Mouse (Mus musculus): ENCODE results near the gene Limch1. TPM values are rescaled to one million over a fixed set of nuclear protein-coding genes. Genes with fewer than 3 reads are reported as not detected.

Limch1 gene
- polyA plus RNA-seq, 1 experiment, result 5.0 TPM

- no peak for TF ChIP-seq POLR2A (IDR thresholded peaks at IDR 0.05; ENCODE audit: control insufficient read depth, extremely low read depth, insufficient read depth, low read length, poor library complexity)
- no peak for TF ChIP-seq CTCF (IDR thresholded peaks at IDR 0.05; ENCODE audit: borderline replicate concordance, control insufficient read depth, extremely low read depth, insufficient read depth, low read length, poor library complexity)
- DNase-seq, result no peak
- H3K27me3 ChIP-seq (ENCODE audit: control insufficient read depth, insufficient read depth, low read length), result no peaks in the 10 kb centered on the region
- WGBS, result 98% methylated on average over 3 of the region's 3 CpGs
- H3K4me1 ChIP-seq (replicated peaks; ENCODE audit: control insufficient read depth, insufficient read depth, low read length), result no peaks in the 10 kb centered on the region
- H3K36me3 ChIP-seq (ENCODE audit: control insufficient read depth, insufficient read depth, low read length), result no peaks in the 10 kb centered on the region
- no peak overlapping the region for H3K27ac ChIP-seq (ENCODE audit: control insufficient read depth, insufficient read depth, low read length)
- H3K4me3 ChIP-seq (ENCODE audit: control insufficient read depth, insufficient read depth, low read length), result no peak overlapping the region
Measured at GRCm38 (mm10) chr5:66739376-66739775, 6.3 kb upstream of the Limch1 start.

- no peaks in the 10 kb centered on the region for H3K36me3 ChIP-seq (ENCODE audit: control insufficient read depth, insufficient read depth, low read length)
- TF ChIP-seq CTCF (IDR thresholded peaks at IDR 0.05; ENCODE audit: borderline replicate concordance, control insufficient read depth, extremely low read depth, insufficient read depth, low read length, poor library complexity) (no peak), POLR2A (IDR thresholded peaks at IDR 0.05; ENCODE audit: control insufficient read depth, extremely low read depth, insufficient read depth, low read length, poor library complexity) (no peak)
- no peak overlapping the region for H3K27ac ChIP-seq (ENCODE audit: control insufficient read depth, insufficient read depth, low read length)
- H3K4me1 ChIP-seq (replicated peaks; ENCODE audit: control insufficient read depth, insufficient read depth, low read length), result no peaks in the 10 kb centered on the region
- peak overlapping the region; percentile 11; the same call in 1 of the 2 replicates for H3K4me3 ChIP-seq (ENCODE audit: control insufficient read depth, insufficient read depth, low read length)
- WGBS, result 4% methylated on average over 42 of the region's 42 CpGs
- no peaks in the 10 kb centered on the region; the same call in 1 of the 2 replicates for H3K27me3 ChIP-seq (ENCODE audit: control insufficient read depth, insufficient read depth, low read length)
- no peak for DNase-seq
Measured at GRCm38 (mm10) chr5:66745996-66746681, 512 bp downstream of the Limch1 start.

- Histone ChIP-seq H3K27ac (ENCODE audit: control insufficient read depth, insufficient read depth, low read length) (no peak overlapping the region), H3K4me1 (replicated peaks; ENCODE audit: control insufficient read depth, insufficient read depth, low read length) (no peaks in the 10 kb centered on the region), H3K4me3 (ENCODE audit: control insufficient read depth, insufficient read depth, low read length) (no peak overlapping the region), H3K27me3 (ENCODE audit: control insufficient read depth, insufficient read depth, low read length) (no peaks in the 10 kb centered on the region; the same call in 1 of the 2 replicates), H3K36me3 (ENCODE audit: control insufficient read depth, insufficient read depth, low read length) (no peaks in the 10 kb centered on the region)
- WGBS, result 29% methylated on average over 11 of the region's 11 CpGs
- DNase-seq, result no peak
- TF ChIP-seq CTCF (IDR thresholded peaks at IDR 0.05; ENCODE audit: borderline replicate concordance, control insufficient read depth, extremely low read depth, insufficient read depth, low read length, poor library complexity) (no peak), POLR2A (IDR thresholded peaks at IDR 0.05; ENCODE audit: control insufficient read depth, extremely low read depth, insufficient read depth, low read length, poor library complexity) (no peak)
Measured at GRCm38 (mm10) chr5:66746761-66747160, 1.1 kb downstream of the Limch1 start.

GRCm38 (mm10) chr5:66747761-66748430 lies 2.3 kb downstream of the Limch1 start:
- TF ChIP-seq POLR2A (IDR thresholded peaks at IDR 0.05; ENCODE audit: control insufficient read depth, extremely low read depth, insufficient read depth, low read length, poor library complexity), result no peak
- no peak for TF ChIP-seq CTCF (IDR thresholded peaks at IDR 0.05; ENCODE audit: borderline replicate concordance, control insufficient read depth, extremely low read depth, insufficient read depth, low read length, poor library complexity)
- Histone ChIP-seq H3K36me3 (ENCODE audit: control insufficient read depth, insufficient read depth, low read length) (no peaks in the 10 kb centered on the region), H3K4me3 (ENCODE audit: control insufficient read depth, insufficient read depth, low read length) (no peak overlapping the region), H3K27ac (ENCODE audit: control insufficient read depth, insufficient read depth, low read length) (no peak overlapping the region), H3K4me1 (replicated peaks; ENCODE audit: control insufficient read depth, insufficient read depth, low read length) (no peaks in the 10 kb centered on the region), H3K27me3 (ENCODE audit: control insufficient read depth, insufficient read depth, low read length) (no peaks in the 10 kb centered on the region; the same call in 1 of the 2 replicates)
- 73% methylated on average over 10 of the region's 10 CpGs for WGBS
- DNase-seq, result no peak

GRCm38 (mm10) chr5:66748448-66749115 lies 3.0 kb downstream of the Limch1 start:
- H3K4me3 ChIP-seq (ENCODE audit: control insufficient read depth, insufficient read depth, low read length), result no peak overlapping the region
- no peaks in the 10 kb centered on the region for H3K4me1 ChIP-seq (replicated peaks; ENCODE audit: control insufficient read depth, insufficient read depth, low read length)
- no peak overlapping the region for H3K27ac ChIP-seq (ENCODE audit: control insufficient read depth, insufficient read depth, low read length)
- no peaks in the 10 kb centered on the region; the same call in 1 of the 2 replicates for H3K27me3 ChIP-seq (ENCODE audit: control insufficient read depth, insufficient read depth, low read length)
- DNase-seq, result no peak
- 84% methylated on average over 5 of the region's 5 CpGs for WGBS
- TF ChIP-seq CTCF (IDR thresholded peaks at IDR 0.05; ENCODE audit: borderline replicate concordance, control insufficient read depth, extremely low read depth, insufficient read depth, low read length, poor library complexity) (no peak), POLR2A (IDR thresholded peaks at IDR 0.05; ENCODE audit: control insufficient read depth, extremely low read depth, insufficient read depth, low read length, poor library complexity) (no peak)
- no peaks in the 10 kb centered on the region for H3K36me3 ChIP-seq (ENCODE audit: control insufficient read depth, insufficient read depth, low read length)

GRCm38 (mm10) chr5:66750641-66751040 lies 5.0 kb downstream of the Limch1 start:
- 82% methylated on average over 7 of the region's 7 CpGs for WGBS
- no peak for DNase-seq
- Histone ChIP-seq H3K4me3 (ENCODE audit: control insufficient read depth, insufficient read depth, low read length) (no peak overlapping the region), H3K27ac (ENCODE audit: control insufficient read depth, insufficient read depth, low read length) (no peak overlapping the region), H3K27me3 (ENCODE audit: control insufficient read depth, insufficient read depth, low read length) (no peaks in the 10 kb centered on the region; the same call in 1 of the 2 replicates), H3K4me1 (replicated peaks; ENCODE audit: control insufficient read depth, insufficient read depth, low read length) (no peaks in the 10 kb centered on the region), H3K36me3 (ENCODE audit: control insufficient read depth, insufficient read depth, low read length) (no peaks in the 10 kb centered on the region)
- TF ChIP-seq CTCF (IDR thresholded peaks at IDR 0.05; ENCODE audit: borderline replicate concordance, control insufficient read depth, extremely low read depth, insufficient read depth, low read length, poor library complexity), result no peak
- no peak for TF ChIP-seq POLR2A (IDR thresholded peaks at IDR 0.05; ENCODE audit: control insufficient read depth, extremely low read depth, insufficient read depth, low read length, poor library complexity)

Measured in thymus, adult 2 months (tissue).